Mouse (Mus musculus): ENCODE data around the gene Fxn. TPM values are rescaled to one million over a fixed set of nuclear protein-coding genes. Genes with fewer than 3 reads are reported as not detected.

Gene Fxn
- total RNA-seq (2021) = 10 to 100 TPM; 13.4 to 14.8 TPM
- long read RNA-seq, experiment 1, transcript Fxn-201 (5 exons, 1,114 nt) = major isoform, 6 of 7 reads
- long read RNA-seq, experiment 1, partial matches to known transcripts = 1 of 7 reads
- long read RNA-seq, experiment 1, other reads (novel, unspliced or antisense) = 0 of 7 reads
- long read RNA-seq, experiment 2, transcript Fxn-201 (5 exons, 1,114 nt) = major isoform, 26 of 28 reads
- long read RNA-seq, experiment 2, partial matches to known transcripts = 0 of 28 reads
- long read RNA-seq, experiment 2, other reads (novel, unspliced or antisense) = 1 of 28 reads

DNA sequence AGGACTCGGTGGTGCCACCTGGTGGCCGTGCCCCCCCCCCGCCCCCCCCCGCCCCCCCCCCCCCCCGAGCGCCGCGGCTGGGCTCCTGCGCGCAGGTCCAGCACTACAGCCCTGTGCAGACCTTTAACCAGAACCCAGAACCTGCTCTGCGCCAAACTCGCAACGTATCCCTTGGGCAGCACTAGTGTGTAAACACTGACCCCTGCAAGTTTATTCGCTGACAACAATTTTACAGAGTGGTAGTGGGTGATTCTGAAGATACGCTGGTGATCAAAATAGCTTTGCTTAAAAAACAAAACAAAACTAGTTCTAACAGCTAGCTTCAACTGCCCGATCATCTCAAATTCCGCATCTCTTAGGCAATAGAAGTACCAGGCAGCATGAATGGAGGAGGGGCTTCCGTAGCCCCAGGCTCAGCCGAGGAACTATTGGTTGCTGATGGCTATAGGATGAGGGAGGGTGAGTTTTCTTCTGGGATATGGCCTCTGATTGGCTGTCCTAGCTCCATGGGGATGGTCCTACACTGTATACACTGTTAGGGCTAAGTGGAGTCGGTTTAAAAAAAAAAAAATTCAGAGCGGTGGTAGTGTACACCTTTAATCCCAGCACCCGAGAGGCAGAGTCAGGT lies at the start of gene Fxn:
Gene Fxn (minus strand): TSS at position 5 of the 628 bp plus-strand sequence.
- no peak for DNase-seq (ENCODE audit: low spot score in 2 of 2)

- no peak for DNase-seq (ENCODE audit: low spot score in 2 of 2)
These were observed 47.5 kb upstream of the Fxn start for GRCm38 (mm10) chr19:24327921-24328320.

DNA sequence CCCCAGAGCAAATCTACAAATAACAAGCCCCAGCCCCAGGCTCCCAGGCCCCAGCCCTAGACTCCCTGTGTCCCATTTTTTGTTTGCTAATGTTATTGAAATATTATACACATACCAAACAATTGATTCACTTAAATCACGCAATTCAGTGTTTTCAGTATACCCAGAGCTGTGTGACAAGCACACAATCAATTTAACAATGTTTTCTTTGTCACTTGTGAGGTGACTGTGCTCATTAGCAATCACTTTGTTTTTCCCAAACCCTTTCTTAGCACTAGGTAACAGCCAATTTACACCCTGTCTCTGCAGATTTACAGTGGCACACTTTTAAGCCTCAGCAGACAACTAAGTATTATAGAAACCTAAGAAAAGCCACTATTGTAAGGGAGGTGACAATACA lies 46.6 kb upstream of the Fxn start:
- DNase-seq (ENCODE audit: low spot score in 2 of 2) = no peak

- DNase-seq (ENCODE audit: low spot score in 2 of 2) = no peak
These were observed 45.3 kb upstream of the Fxn start for GRCm38 (mm10) chr19:24325692-24326091.

DNA sequence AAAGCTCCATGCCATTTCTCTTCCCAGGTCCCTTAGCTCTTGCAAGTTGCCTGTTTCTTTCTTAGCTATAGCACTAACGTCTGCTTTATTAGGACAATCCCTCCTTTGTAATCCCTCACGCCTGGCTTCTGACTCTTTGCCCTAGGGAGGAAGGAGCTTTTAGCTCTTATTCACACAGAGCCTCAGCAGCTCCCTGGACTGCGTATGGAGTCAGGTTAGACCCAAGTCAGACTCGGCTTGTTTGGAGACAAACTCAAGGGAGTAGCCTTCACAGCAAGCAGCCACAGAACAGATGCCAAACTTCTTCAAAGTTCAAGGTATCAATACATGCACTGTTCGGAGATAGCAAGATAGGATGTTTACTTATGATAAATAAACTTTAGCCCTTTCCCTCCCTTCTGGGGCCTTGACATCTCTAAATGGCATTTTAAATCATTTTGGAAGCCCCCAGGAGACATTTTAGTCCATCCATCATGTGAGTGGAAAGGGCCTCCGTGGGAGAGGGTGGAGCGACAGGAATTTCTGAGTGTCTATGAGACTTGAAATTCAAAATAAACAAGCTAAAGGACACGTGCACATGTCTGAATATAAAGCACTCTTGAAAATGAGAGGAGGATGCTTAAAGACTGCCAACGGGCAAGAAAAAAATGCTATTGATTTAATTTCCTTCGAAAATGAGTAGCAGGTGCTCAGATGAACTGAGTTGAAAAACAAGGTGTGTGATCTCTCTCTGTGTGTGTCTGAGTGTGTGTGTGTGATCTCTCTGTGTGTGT lies 43.6 kb upstream of the Fxn start:
- no peak for DNase-seq (ENCODE audit: low spot score in 2 of 2)

- DNase-seq (ENCODE audit: low spot score in 2 of 2) = no peak
These were observed 41.5 kb upstream of the Fxn start for GRCm38 (mm10) chr19:24321900-24322311.

DNA sequence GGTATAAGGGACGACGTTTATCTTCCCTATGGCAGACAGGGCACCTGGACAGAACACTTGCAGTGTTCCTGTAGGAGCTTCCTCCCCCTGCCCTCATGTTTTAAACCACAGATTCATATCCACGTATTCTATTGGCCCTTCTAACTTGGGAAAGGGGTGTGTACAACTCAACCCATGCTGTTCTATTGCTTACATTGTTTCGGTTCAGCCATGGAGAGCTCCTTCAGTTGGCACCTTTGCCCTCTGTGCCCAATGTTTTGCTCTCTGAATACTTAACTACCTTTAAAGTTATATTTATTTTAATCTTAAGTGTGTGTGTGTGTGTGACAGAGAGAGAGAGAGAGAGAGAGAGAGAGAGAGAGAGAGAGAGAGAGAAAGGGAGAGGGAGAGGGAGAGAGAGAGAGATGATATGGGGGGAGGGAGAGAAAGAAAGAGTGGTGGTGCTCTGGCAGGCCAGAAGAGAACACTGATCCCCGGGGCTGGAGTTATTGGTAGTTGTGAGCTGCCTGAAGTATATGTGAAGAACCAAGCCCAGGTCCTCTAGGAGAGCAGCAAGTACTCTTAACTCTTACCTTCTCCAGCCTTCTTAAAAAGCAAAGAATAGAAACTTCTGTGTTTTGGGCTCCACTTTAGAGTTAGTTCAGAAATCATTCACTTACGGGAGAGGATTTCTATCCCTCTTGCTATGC lies 41.0 kb upstream of the Fxn start:
- no peak for DNase-seq (ENCODE audit: low spot score in 2 of 2)

GRCm38 (mm10) chr19:24318172-24318571 lies 37.8 kb upstream of the Fxn start:
- DNase-seq (ENCODE audit: low spot score in 2 of 2) = no peak

DNA sequence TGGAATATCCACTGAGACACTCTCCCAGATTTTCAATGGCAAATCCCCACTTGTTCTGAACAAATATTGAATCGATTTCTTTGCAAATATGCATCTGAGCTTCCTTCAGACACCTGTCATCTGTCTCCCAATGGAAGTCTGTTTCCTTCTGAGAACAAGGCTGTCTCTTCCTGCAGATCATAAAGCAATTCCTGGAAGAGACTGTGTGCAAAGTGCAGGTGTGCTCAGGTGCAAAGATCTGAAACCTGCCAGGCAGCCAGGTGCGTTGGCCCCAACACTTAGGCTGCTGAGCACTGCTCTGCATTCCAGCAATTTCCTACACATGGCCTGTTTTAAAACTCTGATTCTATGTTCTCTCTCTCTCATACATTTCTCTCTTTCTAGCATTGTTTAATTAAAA lies 37.3 kb upstream of the Fxn start:
- no peak for DNase-seq (ENCODE audit: low spot score in 2 of 2)

DNA sequence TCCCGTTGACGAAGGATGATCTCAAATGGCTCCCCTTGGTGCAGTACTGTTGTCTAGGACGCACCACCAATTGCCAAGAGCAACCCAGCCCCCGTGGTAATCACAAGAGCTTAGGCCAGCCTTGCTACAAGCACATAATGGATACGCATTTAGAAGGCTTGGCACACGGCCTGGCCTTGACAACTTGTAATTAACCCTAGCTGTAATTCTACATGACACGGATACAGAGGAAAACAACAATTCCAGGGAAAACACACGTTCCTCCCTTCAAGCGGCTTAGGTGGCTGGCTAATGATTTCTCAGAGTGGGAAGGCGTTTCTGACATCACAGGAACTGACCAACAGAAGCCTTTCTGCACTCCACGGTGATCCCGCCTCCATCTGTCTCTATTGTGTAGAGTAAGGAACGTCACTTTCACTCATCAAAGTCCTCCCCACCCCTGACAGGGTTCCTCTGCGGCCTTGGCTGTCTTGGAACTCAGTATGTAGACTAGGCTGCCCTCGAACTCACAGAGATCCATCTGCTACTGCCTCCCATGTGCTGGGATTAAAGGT lies 36.7 kb upstream of the Fxn start:
- DNase-seq (ENCODE audit: low spot score in 2 of 2) = no peak

- DNase-seq (ENCODE audit: low spot score in 2 of 2) = no peak
These were observed 35.8 kb upstream of the Fxn start for GRCm38 (mm10) chr19:24316060-24316725.

DNA sequence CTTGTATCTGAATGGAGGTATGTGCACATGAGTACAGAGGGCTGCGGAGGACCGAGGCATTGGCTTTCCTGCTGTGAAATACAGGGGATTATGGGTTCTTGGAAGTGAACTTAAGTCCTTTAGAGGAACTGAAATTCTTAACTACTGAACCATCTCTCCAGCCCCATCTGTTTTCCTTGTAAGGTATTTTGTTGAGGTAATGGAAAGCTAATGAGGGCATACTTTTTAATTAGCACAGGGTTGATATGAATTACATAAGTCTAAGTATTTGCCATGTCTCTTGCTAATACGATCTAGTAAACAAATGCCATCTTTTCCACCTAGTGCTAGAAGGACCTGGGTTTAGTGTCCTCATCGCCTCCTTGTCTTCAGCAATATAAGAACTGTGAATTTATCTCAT lies 34.8 kb upstream of the Fxn start:
- no peak for DNase-seq (ENCODE audit: low spot score in 2 of 2)

- no peak for DNase-seq (ENCODE audit: low spot score in 2 of 2)
These were observed 34.3 kb upstream of the Fxn start for GRCm38 (mm10) chr19:24314676-24315075.

- no peak for DNase-seq (ENCODE audit: low spot score in 2 of 2)
These were observed 32.3 kb upstream of the Fxn start for GRCm38 (mm10) chr19:24312556-24313342.

GRCm38 (mm10) chr19:24312046-24312445 lies 31.6 kb upstream of the Fxn start:
- DNase-seq (ENCODE audit: low spot score in 2 of 2) = no peak

GRCm38 (mm10) chr19:24308305-24308705 lies 27.9 kb upstream of the Fxn start:
- DNase-seq (ENCODE audit: low spot score in 2 of 2) = peak in 1 of 2 experiments; percentile 41

DNA sequence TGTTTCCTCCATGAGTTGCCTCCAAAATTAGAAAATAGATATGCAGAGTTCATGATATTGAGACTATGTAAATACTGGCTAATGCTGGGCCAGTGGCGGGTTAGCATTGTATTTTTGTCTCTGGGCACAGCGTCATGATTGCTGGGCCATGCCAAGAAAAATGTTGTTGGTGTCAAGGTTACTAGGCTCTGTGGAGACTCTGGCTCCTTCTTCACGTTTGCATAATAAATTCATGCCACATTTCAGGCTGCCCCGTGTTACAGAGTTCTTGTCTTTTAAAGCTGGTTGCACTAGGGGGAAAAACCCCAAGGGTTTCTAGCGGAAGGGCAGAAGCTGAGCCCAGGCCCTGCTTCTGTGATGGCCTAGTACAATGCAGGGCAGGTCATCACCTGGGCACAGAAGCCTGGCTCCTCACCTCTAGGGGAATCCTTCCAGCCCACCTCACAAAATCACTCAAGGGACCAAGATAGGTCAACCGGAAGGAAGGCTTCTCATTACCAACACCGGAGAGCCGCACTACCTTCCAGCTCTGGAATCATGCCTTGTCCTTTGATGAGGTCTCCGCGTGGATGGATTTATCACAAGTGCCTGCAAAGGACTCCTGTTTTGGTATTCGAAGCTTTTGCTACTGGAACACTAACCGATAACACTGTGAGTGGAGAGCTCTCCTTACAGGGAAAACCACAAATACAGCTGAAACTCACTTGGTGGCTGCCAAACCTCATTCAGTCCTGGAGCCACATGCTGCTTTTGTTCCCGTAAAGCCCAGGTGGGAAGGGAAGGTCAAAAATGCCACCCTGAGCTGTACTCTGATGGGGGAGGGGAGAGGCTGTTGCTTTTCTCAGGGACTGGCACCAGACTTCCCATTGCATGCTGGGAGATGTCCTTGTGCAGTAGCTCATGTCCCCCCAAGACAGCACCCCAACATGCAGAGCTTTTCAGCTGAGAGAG lies 27.1 kb upstream of the Fxn start:
- no peak for DNase-seq (ENCODE audit: low spot score in 2 of 2)

DNA sequence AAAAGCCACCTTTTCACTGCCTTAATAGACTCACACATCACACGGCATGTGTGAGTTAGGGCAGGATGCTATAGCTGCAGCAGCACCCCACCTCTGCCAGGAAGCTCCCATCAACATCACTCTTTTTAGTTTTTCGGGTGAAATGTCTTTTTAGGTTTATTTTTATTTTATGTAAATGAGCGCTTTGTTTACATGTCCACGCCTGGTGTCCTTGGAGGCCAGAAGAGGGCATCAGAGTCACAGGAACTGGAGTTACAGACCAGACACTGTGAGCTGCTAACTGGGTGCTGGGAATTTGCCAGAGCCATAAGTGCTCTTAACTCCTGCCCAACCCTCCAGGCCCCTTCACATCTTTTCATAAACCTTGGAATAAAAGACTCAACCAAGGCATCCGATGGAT lies 25.9 kb upstream of the Fxn start:
- no peak for DNase-seq (ENCODE audit: low spot score in 2 of 2)

GRCm38 (mm10) chr19:24302198-24302597 lies 21.8 kb upstream of the Fxn start:
- no peak for DNase-seq (ENCODE audit: low spot score in 2 of 2)

Data from adrenal gland, adult 18-20 months (tissue).